Mouse (Mus musculus) A20 (cell line): ENCODE measurements around the gene Zfp14.

Experiments
- DNase-seq: peaks from one replicate; pipeline ENCODE4 v3.0.0-alpha.2; 2011; ENCODE audit warnings: low read depth, low spot score

Gene Zfp14

DNA sequence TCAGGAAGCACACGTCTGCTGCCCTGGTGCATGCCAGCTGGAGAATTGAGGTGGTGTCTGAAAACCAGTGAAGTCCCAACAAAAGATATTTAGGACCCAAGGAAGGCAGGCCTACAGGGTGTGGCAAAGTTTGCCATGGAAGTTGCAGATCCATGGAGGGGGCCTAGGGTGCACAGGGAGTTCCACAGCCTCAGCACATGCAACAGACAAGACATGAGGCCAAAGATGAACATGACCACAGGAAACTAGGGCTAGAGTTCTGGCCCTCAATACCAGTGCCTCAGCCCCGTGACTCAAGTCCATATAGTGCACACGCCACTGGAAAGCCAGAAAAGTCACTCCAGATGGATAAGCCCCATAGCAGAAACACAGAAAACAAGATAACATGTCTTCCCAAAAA is 22.6 kb downstream of the Zfp14 start:
- DNase-seq = no peak

DNA sequence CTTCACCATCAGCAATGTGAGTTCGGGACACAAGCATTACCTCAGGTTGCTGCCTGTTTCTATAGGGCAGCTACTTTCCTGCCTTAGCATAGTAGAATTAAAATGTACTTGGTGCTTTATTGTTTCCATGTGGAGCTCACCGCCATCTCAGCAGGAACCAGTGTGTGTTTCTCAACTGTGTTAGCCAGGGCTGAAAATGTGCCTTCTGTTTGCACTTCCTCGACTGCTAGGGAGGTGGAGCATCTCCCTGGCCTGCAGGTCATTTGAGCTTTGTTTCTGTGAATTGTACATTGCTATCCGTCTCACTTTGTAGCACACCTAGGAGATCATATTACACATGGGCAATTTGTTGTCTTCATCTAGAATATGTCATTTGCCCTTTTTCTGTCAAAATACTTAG is 23.8 kb downstream of the Zfp14 start:
- DNase-seq = no peak

DNA sequence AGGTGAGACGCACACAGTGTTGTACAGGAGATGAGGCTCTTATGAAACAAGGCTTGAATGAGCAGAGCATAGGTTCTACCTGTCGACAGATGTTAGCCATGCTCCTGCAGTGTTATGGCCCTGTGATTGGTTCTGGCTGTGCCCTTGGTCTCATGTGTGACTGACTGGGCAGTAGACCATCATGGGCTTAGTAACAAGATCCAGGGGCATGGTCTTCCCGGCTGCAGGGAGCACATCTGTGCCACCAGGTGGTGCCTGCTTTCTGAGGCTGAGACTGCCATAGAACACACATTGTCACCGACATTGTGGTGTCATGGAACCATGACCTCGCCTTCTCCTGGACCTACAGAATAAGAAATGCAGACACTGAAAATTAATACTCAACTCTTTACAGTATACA is 25.8 kb downstream of the Zfp14 start:
- no peak for DNase-seq

GRCm38 (mm10) chr7:30023800-30024199 is 27.4 kb downstream of the Zfp14 start:
- no peak for DNase-seq

- DNase-seq = no peak
Measured at GRCm38 (mm10) chr7:30023324-30023723, 27.9 kb downstream of the Zfp14 start.

- no peak for DNase-seq
Measured at GRCm38 (mm10) chr7:30019543-30019942, 31.6 kb downstream of the Zfp14 start.

DNA sequence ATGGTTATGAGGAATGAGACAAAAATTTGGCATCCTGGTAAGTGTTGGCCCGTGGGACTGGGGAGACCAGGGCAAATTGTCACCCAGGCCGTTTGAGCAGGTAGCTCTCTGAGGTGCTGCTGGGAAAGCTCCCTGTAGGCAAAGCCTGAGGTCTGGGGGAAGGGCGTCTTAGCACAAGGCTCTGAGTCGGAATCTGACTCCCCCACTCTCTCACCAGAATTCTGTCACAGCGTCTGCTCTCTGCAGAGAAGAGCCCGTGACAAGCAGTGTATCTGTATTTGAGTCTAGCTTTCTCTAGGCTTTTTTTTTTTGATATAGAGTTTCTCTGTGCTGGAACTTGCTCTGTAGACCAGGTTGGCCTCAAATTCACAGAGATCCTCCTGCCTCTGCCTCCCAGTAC is 34.0 kb downstream of the Zfp14 start:
- DNase-seq = no peak

DNA sequence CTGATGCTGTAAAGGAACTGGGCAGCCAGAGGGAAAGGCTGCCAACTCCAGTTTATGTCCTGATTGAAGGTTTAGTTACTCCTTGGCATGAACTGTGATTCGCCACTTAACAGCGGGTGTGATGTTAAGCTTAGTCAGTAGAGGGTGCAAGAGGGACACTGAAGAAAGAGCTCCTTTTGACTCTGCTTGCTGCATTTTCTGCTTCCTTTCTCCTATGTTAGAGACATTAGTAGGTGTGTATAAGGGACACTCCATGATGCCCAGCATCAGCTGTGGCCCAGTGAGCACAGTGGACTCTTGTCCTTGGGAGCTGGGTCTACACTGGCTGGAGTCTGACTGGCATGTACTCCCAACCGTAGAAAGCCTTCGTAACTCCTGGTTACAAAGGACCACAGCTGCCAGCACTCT is 38.2 kb downstream of the Zfp14 start:
- peak; percentile 42 for DNase-seq

DNA sequence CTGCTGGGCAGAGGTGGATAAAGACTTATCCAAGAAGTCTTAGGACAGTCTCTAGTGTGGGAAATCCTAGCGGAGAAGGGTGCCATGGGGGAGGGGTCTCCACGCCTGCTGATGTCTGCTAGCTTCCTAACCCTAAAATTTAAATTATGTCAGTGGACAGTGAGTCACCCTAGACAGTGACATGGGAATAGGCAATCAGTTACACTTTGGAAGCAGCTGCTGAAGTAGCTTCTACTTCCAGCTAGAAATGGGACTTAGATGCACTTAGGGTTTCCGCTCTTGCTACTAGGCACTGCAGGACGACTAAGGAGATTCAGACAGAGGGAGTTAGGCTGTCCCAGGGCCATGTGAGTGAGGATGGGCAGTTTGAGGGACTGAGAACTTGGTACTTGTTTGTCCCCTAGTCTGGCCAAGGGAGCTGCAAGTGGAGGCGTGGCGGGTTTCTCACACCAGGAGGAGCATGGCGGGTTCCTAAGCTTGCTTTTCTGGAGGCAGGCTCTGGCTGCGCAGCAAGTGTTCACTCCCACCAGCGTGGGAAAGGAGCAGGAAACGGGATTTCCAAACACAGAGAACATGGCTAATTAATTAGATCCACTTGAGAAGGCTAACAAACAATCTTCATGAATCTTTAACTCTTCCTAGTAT is 40.5 kb downstream of the Zfp14 start:
- no peak for DNase-seq

DNA sequence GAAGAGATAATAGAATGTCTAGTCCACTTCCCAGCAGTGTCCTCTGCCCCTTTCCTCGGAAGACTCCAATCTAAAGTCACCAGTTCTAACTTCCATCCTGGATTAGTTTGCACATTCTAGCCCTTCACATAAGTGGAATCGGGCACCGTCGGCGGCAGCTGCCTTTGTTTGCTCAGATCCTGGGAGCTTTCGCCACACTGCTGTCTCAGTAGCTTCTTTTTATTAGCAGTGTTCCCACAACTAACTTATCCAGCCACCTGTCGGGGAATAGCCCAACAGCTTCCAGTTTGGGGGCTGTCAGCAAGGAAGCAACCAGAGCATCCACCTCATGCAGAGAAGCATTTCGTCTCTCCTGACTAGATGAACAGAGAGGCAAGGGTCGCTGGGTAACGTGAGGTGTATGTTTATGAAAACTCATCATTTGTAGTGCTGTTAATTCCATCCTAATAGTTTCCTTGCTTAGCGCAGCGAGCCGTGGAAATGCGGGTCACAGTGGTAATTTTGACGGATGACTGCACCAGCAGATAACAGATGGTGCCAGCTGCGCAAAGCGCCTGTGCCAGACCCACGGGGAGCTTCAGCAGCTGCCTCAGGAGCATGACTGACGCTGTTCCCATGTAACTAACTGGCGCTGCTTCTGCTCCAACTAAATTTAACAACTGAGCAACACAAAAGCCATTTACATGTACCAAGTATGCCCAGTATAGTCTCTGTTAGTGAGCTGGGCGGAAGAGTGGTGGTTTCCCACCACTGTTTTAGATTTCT is 41.7 kb downstream of the Zfp14 start:
- DNase-seq = no peak

- no peak for DNase-seq
Measured at GRCm38 (mm10) chr7:30008020-30008690, 43.0 kb downstream of the Zfp14 start.

- no peak for DNase-seq
Measured at GRCm38 (mm10) chr7:30007601-30008000, 43.6 kb downstream of the Zfp14 start.

DNA sequence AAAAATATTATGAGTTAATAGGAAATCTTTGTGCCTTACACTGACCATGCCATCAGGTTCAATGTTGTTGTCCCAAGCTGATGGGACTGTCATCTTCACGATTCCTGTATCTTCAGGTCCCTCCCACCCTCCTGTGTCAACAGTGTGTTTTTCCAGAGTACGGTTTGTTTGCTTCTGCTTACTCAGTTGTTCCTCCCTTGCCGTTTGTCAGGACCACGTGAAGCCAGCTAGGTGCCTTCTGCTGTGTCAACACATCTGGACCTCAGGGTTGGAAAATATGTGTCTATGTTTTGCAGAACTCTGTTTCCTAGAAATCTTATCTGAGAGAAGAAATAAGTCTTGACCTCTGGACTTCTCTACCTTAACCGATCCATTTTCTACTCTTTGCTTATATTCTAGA is 50.6 kb downstream of the Zfp14 start:
- no peak for DNase-seq

DNA sequence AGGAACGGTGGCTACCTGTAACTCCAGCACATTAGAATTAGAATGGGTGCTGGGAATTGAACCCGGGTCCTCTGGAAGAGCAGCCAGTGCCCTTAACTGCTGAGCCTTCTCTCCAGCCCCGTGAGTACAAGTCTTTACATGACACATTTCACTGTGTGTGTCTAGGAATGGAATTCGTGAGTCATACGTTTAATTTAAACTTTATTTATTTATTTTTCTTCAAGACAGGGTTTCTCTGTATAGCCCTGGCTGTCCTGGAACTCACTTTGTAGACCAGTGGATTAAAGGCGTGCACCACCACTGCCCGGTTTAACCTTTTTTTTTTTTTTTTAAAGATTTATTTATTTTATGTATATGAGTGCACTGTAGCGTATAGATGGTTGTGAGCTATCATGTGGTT is 56.0 kb downstream of the Zfp14 start:
- no peak for DNase-seq

GRCm38 (mm10) chr7:29993340-29993739 is 57.8 kb downstream of the Zfp14 start:
- DNase-seq = no peak

- DNase-seq = no peak
Measured at GRCm38 (mm10) chr7:29992698-29993097, 58.5 kb downstream of the Zfp14 start.

GRCm38 (mm10) chr7:29989031-29989430 is 62.1 kb downstream of the Zfp14 start:
- no peak for DNase-seq

DNA sequence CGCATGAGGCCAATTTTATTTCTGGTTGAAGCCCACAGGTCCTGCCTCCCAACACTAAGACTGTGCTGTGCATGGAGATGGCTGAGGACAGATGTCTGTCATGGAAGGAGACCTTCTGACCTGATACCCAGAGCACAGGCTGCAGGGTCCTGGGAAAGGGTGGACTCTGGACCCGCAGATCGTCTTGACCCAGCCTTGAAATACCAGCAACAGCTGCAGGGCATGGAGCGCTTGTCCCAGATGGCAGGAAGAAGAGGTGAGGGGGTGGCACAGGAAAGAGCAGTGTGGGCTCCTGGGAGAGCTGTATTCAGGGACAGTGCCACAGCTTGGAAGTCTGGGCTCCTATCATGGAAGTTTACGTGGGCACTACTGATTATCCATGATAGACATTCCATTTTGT is 63.6 kb downstream of the Zfp14 start:
- no peak for DNase-seq
